Mouse (Mus musculus): ENCODE measurements around the gene Spats2. TPM values are rescaled to one million over a fixed set of nuclear protein-coding genes. Genes with fewer than 3 reads are reported as not detected.

The Spats2 gene
- polyA plus RNA-seq, 1 experiment: 25.8 TPM

DNA sequence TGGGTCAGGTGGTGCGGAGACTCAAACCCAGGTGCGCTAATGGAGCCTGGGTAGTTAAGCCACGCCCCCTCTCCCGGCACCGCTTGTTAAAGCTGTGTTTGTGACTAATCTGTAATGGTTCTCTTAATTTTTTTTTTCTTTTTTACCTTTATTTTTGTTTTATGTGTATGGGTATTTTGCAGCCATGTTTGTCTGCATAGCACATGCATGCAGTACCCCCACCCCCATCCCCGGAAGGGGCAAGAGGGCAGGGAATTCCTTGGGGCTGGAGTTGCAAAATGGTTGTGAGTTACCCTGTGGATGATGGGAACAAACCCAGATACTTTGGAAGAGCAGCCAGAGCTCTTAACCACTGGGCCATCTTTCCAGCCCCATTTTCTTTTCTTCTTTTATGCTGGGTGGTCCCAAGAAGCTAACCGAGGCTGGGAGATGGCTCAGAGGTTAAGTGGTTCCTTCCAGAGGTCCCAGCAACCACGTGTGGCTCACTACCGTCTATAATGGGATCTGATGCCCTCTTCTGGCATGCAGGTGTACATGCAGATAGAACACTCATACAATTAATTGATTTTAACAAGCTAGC, 12.2 kb upstream of the Spats2 start:
- Histone ChIP-seq H3K27ac (ENCODE audit: insufficient read depth, low read length) (no peak overlapping the region), H3K4me3 (ENCODE audit: insufficient read depth, low read length) (no peak overlapping the region), H3K4me1 (ENCODE audit: control insufficient read depth, insufficient read depth, low read length) (no peaks in the 10 kb centered on the region)
- TF ChIP-seq CTCF (IDR thresholded peaks at IDR 0.05; ENCODE audit: extremely low read depth, insufficient read depth, low read length): peak; percentile 18; the same call in 1 of the 2 replicates
- no peak for TF ChIP-seq POLR2A (IDR thresholded peaks at IDR 0.05; ENCODE audit: extremely low read depth, insufficient read depth, low read length)

DNA sequence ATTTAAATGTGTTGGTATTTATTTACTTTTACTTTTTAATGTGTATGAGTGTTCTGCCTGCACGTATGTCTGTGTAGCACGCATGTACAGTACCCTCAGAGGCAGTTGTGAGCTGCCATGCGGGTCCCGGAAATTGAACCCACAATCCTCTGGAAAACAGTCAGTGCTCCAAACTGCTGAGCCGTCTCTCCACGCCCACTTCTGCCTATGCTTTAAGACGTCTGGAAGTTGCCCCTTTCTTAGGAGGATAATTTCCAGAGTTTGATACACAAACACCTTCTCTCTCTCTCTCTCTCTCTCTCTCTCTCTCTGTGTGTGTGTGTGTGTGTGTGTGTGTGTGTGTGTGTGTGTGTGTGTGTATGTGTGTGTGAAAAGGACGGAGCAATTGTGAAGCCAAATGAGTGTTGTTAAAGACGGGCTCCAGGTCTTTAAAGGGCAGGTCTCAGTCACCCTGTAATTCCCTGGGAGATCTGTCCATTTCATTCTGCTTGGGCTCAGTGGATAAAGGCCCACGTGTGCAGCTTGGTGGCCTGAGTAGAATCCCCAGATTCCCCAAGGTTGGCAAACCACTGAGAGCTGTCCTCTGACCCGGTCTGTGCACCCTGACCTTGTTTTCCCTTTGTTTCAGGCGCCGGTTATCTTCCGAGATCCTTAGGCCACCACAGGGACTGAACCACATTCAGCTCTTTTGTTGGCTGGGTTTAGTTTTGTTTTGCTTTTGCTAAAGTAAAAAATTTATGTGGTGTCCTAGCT, 11.2 kb upstream of the Spats2 start:
- no peaks in the 10 kb centered on the region for H3K4me1 ChIP-seq (ENCODE audit: control insufficient read depth, insufficient read depth, low read length)
- no peak overlapping the region for H3K4me3 ChIP-seq (ENCODE audit: insufficient read depth, low read length)
- H3K27ac ChIP-seq (ENCODE audit: insufficient read depth, low read length): no peak overlapping the region
- no peak for TF ChIP-seq POLR2A (IDR thresholded peaks at IDR 0.05; ENCODE audit: extremely low read depth, insufficient read depth, low read length)
- no peak for TF ChIP-seq CTCF (IDR thresholded peaks at IDR 0.05; ENCODE audit: extremely low read depth, insufficient read depth, low read length)

DNA sequence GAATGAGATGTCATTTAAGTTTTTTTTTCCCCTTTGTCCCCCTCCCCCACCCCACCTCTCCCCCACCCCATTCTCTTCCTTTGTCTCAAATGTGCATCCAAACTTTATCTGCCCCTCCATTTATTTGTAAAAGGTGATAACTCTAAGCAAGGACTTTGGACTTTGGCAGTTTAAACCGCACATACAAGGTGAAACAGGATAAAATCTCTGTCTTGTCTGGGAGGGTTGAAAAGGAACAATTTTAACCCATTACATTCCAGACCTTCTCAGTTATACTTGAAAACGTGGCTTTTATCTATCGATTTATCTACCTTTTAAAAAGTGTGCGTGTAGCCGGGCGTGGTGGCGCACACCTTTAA, 10.7 kb upstream of the Spats2 start:
- Histone ChIP-seq H3K4me3 (ENCODE audit: insufficient read depth, low read length) (no peak overlapping the region), H3K4me1 (ENCODE audit: control insufficient read depth, insufficient read depth, low read length) (no peaks in the 10 kb centered on the region), H3K27ac (ENCODE audit: insufficient read depth, low read length) (no peak overlapping the region)
- TF ChIP-seq CTCF (IDR thresholded peaks at IDR 0.05; ENCODE audit: extremely low read depth, insufficient read depth, low read length) (no peak), POLR2A (IDR thresholded peaks at IDR 0.05; ENCODE audit: extremely low read depth, insufficient read depth, low read length) (no peak)

DNA sequence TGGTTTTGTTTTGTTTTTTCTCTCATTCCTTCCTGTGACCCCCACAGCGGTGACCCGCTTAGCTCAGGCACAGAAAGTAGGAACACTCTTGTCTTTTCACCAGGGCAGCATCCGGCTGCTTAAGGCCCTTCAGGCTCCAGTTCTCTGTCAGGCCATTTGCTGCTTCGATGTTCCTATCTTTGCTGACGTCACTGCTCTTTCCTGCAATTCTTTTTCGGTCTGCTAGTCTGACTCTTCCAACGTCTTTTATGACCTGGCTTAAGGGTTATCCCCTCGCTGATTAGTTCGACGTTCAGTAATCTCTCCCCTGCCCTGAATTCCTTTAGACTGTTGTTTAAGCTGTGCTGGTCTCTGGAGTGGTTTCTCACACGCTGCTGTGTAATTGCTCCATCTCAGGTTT, 9.2 kb upstream of the Spats2 start:
- no peak overlapping the region for H3K4me3 ChIP-seq (ENCODE audit: insufficient read depth, low read length)
- H3K4me1 ChIP-seq (ENCODE audit: control insufficient read depth, insufficient read depth, low read length): no peaks in the 10 kb centered on the region
- no peak overlapping the region for H3K27ac ChIP-seq (ENCODE audit: insufficient read depth, low read length)
- TF ChIP-seq CTCF (IDR thresholded peaks at IDR 0.05; ENCODE audit: extremely low read depth, insufficient read depth, low read length): no peak
- no peak for TF ChIP-seq POLR2A (IDR thresholded peaks at IDR 0.05; ENCODE audit: extremely low read depth, insufficient read depth, low read length)

DNA sequence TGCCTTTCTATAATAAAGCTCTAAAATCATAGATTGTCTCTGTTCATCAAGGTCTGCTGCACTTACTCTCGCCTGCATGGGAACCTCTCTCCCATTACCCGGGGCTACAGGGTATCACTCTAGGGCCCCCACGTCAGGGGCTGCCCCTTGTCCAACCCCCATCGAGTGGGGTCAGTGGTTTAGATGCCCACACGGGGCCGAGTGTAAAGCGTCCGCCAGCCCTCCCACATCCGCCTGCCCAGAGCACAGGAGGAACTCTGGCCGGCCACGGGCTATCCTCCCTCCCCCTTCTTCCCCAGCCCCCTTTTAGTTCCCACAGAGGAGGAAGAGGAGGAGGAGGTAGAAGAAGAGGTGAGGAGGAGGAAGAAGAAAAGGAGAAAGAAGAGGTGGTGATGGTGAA, 4.9 kb upstream of the Spats2 start:
- Histone ChIP-seq H3K4me3 (ENCODE audit: insufficient read depth, low read length) (no peak overlapping the region), H3K27ac (ENCODE audit: insufficient read depth, low read length) (no peak overlapping the region), H3K4me1 (ENCODE audit: control insufficient read depth, insufficient read depth, low read length) (no peaks in the 10 kb centered on the region)
- no peak for TF ChIP-seq POLR2A (IDR thresholded peaks at IDR 0.05; ENCODE audit: extremely low read depth, insufficient read depth, low read length)
- no peak for TF ChIP-seq CTCF (IDR thresholded peaks at IDR 0.05; ENCODE audit: extremely low read depth, insufficient read depth, low read length)

DNA sequence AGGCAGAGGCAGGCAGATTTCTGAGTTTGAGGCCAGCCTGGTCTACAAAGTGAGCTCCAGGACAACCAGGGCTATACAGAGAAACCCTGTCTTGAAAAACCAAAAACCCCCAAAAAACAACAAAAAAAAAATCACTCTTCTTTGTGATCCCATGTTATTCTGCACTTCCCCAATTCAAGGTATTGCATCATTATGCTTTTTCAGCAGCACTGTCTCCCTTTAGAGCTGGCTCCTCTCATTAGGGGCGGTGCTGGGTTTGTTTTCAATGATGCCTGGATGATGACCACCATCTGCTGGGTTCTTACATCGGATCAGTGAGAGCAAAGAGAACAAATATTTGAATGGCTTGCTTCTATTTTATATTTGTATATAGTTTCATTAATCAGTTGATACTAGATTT, 3.1 kb upstream of the Spats2 start:
- Histone ChIP-seq H3K4me1 (ENCODE audit: control insufficient read depth, insufficient read depth, low read length) (no peaks in the 10 kb centered on the region), H3K27ac (ENCODE audit: insufficient read depth, low read length) (no peak overlapping the region), H3K4me3 (ENCODE audit: insufficient read depth, low read length) (no peak overlapping the region)
- TF ChIP-seq POLR2A (IDR thresholded peaks at IDR 0.05; ENCODE audit: extremely low read depth, insufficient read depth, low read length) (no peak), CTCF (IDR thresholded peaks at IDR 0.05; ENCODE audit: extremely low read depth, insufficient read depth, low read length) (no peak)

DNA sequence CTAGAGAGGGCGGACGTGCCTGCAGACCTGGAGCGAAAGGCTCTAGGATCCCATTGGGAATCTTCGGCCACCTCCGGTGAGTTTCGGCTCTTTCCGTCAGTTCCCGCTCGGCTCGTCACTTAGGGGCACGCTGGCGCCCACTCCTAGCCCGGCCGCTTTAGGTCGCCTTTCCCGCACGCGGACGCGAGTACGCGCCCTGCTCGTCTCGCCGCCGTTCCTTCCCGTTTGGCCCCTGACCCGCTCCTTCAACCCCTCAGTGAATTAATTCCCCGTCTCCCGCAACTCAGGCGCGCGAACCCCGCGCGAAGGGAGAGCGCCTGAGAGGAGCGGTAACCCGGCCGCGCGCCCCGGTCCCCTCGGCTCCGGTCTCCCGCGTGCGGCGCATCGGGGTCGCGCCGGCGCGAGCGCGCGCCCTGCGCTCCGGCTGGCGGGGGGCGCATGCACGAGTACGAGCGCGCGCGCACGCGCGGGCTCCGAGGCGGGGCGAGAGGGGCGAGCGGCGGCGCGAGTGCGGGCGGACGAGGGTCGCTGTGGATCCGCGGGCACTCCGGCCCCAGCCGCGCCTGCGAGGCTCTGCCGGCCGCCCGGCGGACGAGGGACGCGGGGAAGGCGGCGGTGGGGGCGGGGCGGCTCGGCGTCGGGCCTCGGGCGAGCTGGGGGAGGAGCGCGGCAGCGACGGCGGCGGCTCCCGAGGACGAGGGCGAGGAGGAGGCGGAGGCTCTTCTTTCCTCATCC, 532 bp downstream of the Spats2 start:
- H3K4me3 ChIP-seq (ENCODE audit: insufficient read depth, low read length): peak overlapping the region; percentile 47
- H3K4me1 ChIP-seq (ENCODE audit: control insufficient read depth, insufficient read depth, low read length): no peaks in the 10 kb centered on the region
- 0 out of 2 replicates have a peak overlapping the region, but pooled peaks have one; percentile 31 for H3K27ac ChIP-seq (ENCODE audit: insufficient read depth, low read length)
- TF ChIP-seq POLR2A (IDR thresholded peaks at IDR 0.05; ENCODE audit: extremely low read depth, insufficient read depth, low read length): 0 out of 2 replicates have a peak, but pooled peaks have one; percentile 10
- TF ChIP-seq CTCF (IDR thresholded peaks at IDR 0.05; ENCODE audit: extremely low read depth, insufficient read depth, low read length): no peak

DNA sequence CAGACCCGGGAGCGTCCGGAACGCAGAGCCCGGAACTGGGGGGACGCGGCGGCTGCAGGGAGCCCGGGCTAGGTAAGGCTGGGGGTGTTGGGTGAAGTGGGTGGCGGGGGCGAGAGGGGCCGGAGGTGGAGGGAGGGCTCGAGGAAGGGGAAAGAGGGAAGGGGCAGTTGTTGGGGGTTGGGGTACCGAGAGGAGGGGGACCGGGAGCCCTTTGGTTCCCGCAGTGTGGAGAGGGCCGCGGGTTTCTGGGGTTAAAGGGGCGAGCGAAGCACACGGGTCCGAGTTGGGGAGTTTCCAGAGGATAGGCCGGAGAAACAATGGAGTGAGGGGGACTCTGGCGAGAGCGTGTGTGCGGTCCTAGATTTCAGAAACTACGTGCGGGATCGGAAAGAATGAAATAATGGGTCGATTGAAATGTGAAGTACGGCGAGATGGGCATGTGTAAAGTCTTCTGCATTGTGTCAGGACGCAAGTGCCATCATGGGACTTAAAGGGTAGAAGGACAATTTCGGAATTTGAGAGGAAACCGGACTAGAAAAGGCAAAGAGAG, 1.2 kb downstream of the Spats2 start:
- peak overlapping the region; percentile 47 for H3K4me3 ChIP-seq (ENCODE audit: insufficient read depth, low read length)
- H3K4me1 ChIP-seq (ENCODE audit: control insufficient read depth, insufficient read depth, low read length): no peaks in the 10 kb centered on the region
- no peak overlapping the region for H3K27ac ChIP-seq (ENCODE audit: insufficient read depth, low read length)
- TF ChIP-seq CTCF (IDR thresholded peaks at IDR 0.05; ENCODE audit: extremely low read depth, insufficient read depth, low read length) (no peak), POLR2A (IDR thresholded peaks at IDR 0.05; ENCODE audit: extremely low read depth, insufficient read depth, low read length) (no peak)

DNA sequence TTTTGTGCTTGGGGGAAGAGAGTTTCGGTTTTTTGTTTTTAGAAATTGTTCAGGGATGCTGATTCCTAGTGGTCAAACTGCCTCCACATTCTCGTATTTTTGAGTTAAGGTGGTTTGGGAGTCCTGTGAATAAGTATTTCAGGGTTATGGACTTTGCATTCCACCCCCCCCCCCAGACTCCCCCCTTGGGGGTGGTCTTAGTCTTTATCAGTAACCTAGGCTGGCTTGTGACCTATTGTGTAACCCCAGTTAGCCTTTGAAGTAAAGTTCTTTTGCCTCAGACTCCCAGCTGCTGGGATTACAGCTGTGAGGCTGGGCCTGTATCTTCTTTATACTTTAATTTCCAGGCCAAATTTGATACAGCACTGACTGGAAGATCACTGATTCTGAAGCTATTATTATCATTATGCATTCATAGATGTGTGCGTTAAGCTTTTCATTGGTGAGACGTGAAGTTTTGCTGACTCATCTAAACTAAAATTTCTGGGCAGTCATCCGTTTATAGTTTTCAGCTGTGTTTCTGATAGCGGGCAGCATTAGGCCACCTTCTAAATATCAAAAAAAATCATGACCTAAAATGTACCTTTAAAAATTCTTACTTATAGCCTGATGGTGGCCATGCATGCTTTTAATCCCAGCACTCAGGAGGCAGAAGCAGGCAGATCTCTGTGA, 2.3 kb downstream of the Spats2 start:
- TF ChIP-seq POLR2A (IDR thresholded peaks at IDR 0.05; ENCODE audit: extremely low read depth, insufficient read depth, low read length) (no peak), CTCF (IDR thresholded peaks at IDR 0.05; ENCODE audit: extremely low read depth, insufficient read depth, low read length) (no peak)
- H3K27ac ChIP-seq (ENCODE audit: insufficient read depth, low read length): no peak overlapping the region
- H3K4me3 ChIP-seq (ENCODE audit: insufficient read depth, low read length): no peak overlapping the region
- H3K4me1 ChIP-seq (ENCODE audit: control insufficient read depth, insufficient read depth, low read length): no peaks in the 10 kb centered on the region
